Mouse (Mus musculus) myocyte (in vitro differentiated cells): ENCODE measurements around the gene Twf2.

Source experiments
- MAX ChIP-seq: IDR thresholded peaks from one replicate; pipeline ENCODE4 v1.6.1; 2011; ENCODE audit warnings: low read depth, mild to moderate bottlenecking, control low read depth
- MYOG ChIP-seq, 3 experiments: IDR thresholded peaks; one replicate each; pipeline ENCODE4 v1.6.1; 2011; ENCODE audit warnings: control low read depth in 2 of 3, low read depth in 2 of 3, mild to moderate bottlenecking in 2 of 3; ENCODE audit not compliant: insufficient read length in 2 of 3, control insufficient read depth in 1 of 3, insufficient read depth in 1 of 3
- POLR2A ChIP-seq: IDR thresholded peaks from one replicate; pipeline ENCODE4 v1.6.1; 2011; ENCODE audit warnings: low read depth, mild to moderate bottlenecking, control low read depth, moderate library complexity; ENCODE audit not compliant: insufficient read length
- POLR2AphosphoS2 ChIP-seq: IDR thresholded peaks from one replicate; pipeline ENCODE4 v1.6.1; 2011; ENCODE audit warnings: low read depth, control low read depth; ENCODE audit not compliant: insufficient read length
- TCF3 ChIP-seq: IDR thresholded peaks from one replicate; pipeline ENCODE4 v1.6.1; 2011; ENCODE audit warnings: low read depth, control low read depth; ENCODE audit not compliant: insufficient read length
- USF1 ChIP-seq: IDR thresholded peaks from one replicate; pipeline ENCODE4 v1.6.1; 2011; ENCODE audit warnings: low read depth, mild to moderate bottlenecking, control low read depth, moderate library complexity

DNA sequence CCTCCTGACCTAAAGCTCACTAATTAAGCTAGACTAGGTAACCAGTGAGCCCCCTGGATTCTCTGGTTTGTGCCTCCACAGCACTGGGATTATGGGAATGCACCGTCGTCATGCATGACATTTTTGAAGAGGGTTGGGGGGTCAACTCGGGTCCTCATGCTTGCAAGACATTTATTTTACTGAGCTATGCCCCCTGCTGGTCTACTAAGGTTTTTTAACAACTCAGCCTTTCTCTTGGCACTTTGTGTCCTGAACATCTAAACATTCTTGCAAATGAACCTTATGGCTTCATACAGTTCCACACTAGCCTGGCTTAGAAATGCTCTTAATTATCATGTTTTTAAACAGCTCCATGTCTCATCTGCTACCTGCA is 27.8 kb downstream of the Twf2 start:
- TF ChIP-seq POLR2A (no peak), USF1 (no peak), MAX (no peak), POLR2AphosphoS2 (no peak), MYOG (IDR thresholded peaks at IDR 0.05; ENCODE audit: control insufficient read depth in 1 of 3, insufficient read depth in 1 of 3, insufficient read length in 2 of 3, low read depth in 2 of 3) (no peak), TCF3 (no peak)
